7 mouse cellular contexts compared by ENCODE assay signal in the genomic region with DNA sequence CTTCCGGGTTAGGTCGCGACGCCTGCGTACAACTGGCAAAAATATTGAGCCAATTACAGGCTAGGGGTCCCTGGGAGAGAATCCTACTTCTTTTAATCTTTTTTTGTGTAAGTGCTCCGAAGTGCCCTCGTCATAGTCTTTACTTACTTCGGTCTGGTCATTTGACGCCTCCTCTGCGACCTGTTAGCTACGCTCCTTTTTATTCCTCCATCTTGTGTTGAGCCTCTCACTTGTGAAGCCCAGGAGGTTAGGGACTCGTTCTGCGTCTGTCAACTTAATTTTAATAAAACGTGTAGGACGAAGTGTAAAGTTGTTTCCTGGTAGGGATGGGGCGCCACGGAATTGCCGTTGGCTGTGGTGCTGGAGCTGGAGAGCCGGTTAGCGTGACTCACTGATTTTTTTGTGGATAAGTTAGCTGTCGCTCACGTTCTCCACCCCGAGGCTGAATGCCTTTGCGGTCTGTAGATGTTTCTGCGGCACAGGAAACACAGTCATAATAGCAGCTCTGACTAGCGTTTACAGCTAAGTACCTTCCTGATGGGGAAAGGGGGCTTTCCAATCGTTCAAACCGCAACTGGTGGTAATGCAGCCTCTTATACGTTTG. TPM values are rescaled to one million over a fixed set of nuclear protein-coding genes. Genes with fewer than 3 reads are reported as not detected.
DNase-seq lines count a peak whose midpoint lies in the region; ATAC-seq and TF ChIP-seq lines count a peak whose summit lies in the region.

No protein-coding gene starts in this region.

- H3K9me3 ChIP-seq in hindbrain, embryonic 10.5 days = no peaks in the 10 kb centered on the region
- H3K9me3 ChIP-seq in liver, embryonic 12.5 days (replicated peaks) = no peaks in the 10 kb centered on the region
- H3K9me3 ChIP-seq in stomach, embryonic 16.5 days (replicated peaks; ENCODE audit: control insufficient read depth, low read length) = no peaks in the 10 kb centered on the region

- peak; percentile 59 for TF ChIP-seq POLR2A in embryonic fibroblast, embryonic 13.5 days (IDR thresholded peaks at IDR 0.05; ENCODE audit: low read depth, low read length)

- 0 out of 2 replicates have a peak, but pooled peaks cover 4% of the 10 kb centered on the region for H3K4me1 ChIP-seq in embryonic fibroblast, embryonic 13.5 days (ENCODE audit: control insufficient read depth, insufficient read depth, low read length)
- H3K4me1 ChIP-seq in hindbrain, embryonic 10.5 days (replicated peaks) = peaks cover 25% of the 10 kb centered on the region
- H3K4me1 ChIP-seq in liver, embryonic 12.5 days = peaks cover 19% of the 10 kb centered on the region
- H3K4me1 ChIP-seq in stomach, embryonic 16.5 days (ENCODE audit: control insufficient read depth, insufficient read depth, low read length) = 0 out of 2 replicates have a peak, but pooled peaks cover 2% of the 10 kb centered on the region

- ATAC-seq in CD4-positive, CD25-positive, alpha-beta regulatory T cell, adult 4 months = peak; percentile 76
- peak; percentile 53 for ATAC-seq in liver, embryonic 12.5 days
- peak; percentile 19 for ATAC-seq in stomach, embryonic 16.5 days (ENCODE audit: insufficient read depth, low FRiP score)

- peak overlapping the region; percentile 81 for H3K4me2 ChIP-seq in liver, embryonic 12.5 days
- peak overlapping the region; percentile 87 for H3K4me2 ChIP-seq in stomach, embryonic 16.5 days (ENCODE audit: low read depth, low read length)

- TF ChIP-seq CTCF in embryonic fibroblast, embryonic 13.5 days (IDR thresholded peaks at IDR 0.05; ENCODE audit: borderline replicate concordance, insufficient read depth, low read length) = no peak

- peak overlapping the region; percentile 100 for H3K27ac ChIP-seq in embryonic fibroblast, embryonic 13.5 days (ENCODE audit: insufficient read depth, low read length)
- peak overlapping the region; percentile 99 for H3K27ac ChIP-seq in hindbrain, embryonic 10.5 days
- H3K27ac ChIP-seq in liver, embryonic 12.5 days = peak overlapping the region; percentile 99
- peak overlapping the region; percentile 100 for H3K27ac ChIP-seq in stomach, embryonic 16.5 days (ENCODE audit: low read length)

- H3K9ac ChIP-seq in liver, embryonic 12.5 days = peak overlapping the region; percentile 98
- peak overlapping the region; percentile 80 for H3K9ac ChIP-seq in stomach, embryonic 16.5 days (ENCODE audit: low read length)

- no peaks in the 10 kb centered on the region for H3K27me3 ChIP-seq in hindbrain, embryonic 10.5 days (ENCODE audit: insufficient read depth, poor library complexity, severe bottlenecking)
- H3K27me3 ChIP-seq in liver, embryonic 12.5 days (replicated peaks) = no peaks in the 10 kb centered on the region
- H3K27me3 ChIP-seq in stomach, embryonic 16.5 days (ENCODE audit: control insufficient read depth, insufficient read depth, low read length) = no peaks in the 10 kb centered on the region

- DNase-seq in NIH3T3 (ENCODE audit: low read depth) = peak; percentile 92
- no peak for DNase-seq in hindbrain, embryonic 10.5 days (ENCODE audit: low spot score)
- peak; percentile 77 to 79 for DNase-seq in monocyte, adult 2 months (ENCODE audit: low read depth in 1 of 2, low spot score in 2 of 2)

- no peaks in the 10 kb centered on the region for H3K36me3 ChIP-seq in hindbrain, embryonic 10.5 days
- no peaks in the 10 kb centered on the region for H3K36me3 ChIP-seq in liver, embryonic 12.5 days
- H3K36me3 ChIP-seq in stomach, embryonic 16.5 days (ENCODE audit: control insufficient read depth, insufficient read depth, low read length) = no peaks in the 10 kb centered on the region

- H3K4me3 ChIP-seq in embryonic fibroblast, embryonic 13.5 days (ENCODE audit: insufficient read depth, low read length) = peak overlapping the region; percentile 72
- peak overlapping the region; percentile 88 for H3K4me3 ChIP-seq in hindbrain, embryonic 10.5 days
- peak overlapping the region; percentile 97 for H3K4me3 ChIP-seq in liver, embryonic 12.5 days
- H3K4me3 ChIP-seq in stomach, embryonic 16.5 days (replicated peaks; ENCODE audit: low read length) = peak overlapping the region; percentile 95

- WGBS in hindbrain, embryonic 10.5 days = under 1% methylated on average over 29 of the region's 29 CpGs
- under 1% methylated on average over 29 of the region's 29 CpGs for WGBS in liver, embryonic 12.5 days (ENCODE audit: insufficient replicate concordance)
- under 1% methylated on average over 29 of the region's 29 CpGs for WGBS in stomach, embryonic 16.5 days

RNA-seq across cellular contexts. Expression of a gene that starts 0.4 kb away (rescaled TPM):
- polyA plus RNA-seq in CD4-positive, CD25-positive, alpha-beta regulatory T cell, adult 4 months (2017; shearing (Covaris generic)) = 100 to 1,000 TPM; 220 to 255 TPM
- 0.38 and 0.83 TPM in 2 replicates for polyA plus RNA-seq in embryonic fibroblast, embryonic 13.5 days (2011; ENCODE audit: insufficient read length, low read depth, missing spikeins)
- 0.73 and 1.1 TPM in 2 replicates for polyA plus RNA-seq in hindbrain, embryonic 10.5 days (2016; fragmentation: Nextera tagmentation; extraction: Ambion mirVana)
- polyA plus RNA-seq in liver, embryonic 12.5 days (2016; fragmentation: Nextera tagmentation; extraction: Ambion mirVana) = 1.3 and 1.4 TPM in 2 replicates
- 1.4 and 2.8 TPM in 2 replicates for polyA plus RNA-seq in stomach, embryonic 16.5 days (2015; fragmentation: Nextera tagmentation; extraction: Ambion mirVana)

RNA-seq across cellular contexts. Expression of a gene that starts 0.5 kb away (rescaled TPM):
- 10 to 100 TPM; 21.2 to 22.9 TPM for polyA plus RNA-seq in CD4-positive, CD25-positive, alpha-beta regulatory T cell, adult 4 months (2017; shearing (Covaris generic))
- polyA plus RNA-seq in embryonic fibroblast, embryonic 13.5 days (2011; ENCODE audit: insufficient read length, low read depth, missing spikeins) = 69.4 and 85.8 TPM in 2 replicates
- polyA plus RNA-seq in hindbrain, embryonic 10.5 days (2016; fragmentation: Nextera tagmentation; extraction: Ambion mirVana) = 12.6 and 14.3 TPM in 2 replicates
- 11.6 and 12.4 TPM in 2 replicates for polyA plus RNA-seq in liver, embryonic 12.5 days (2016; fragmentation: Nextera tagmentation; extraction: Ambion mirVana)
- polyA plus RNA-seq in stomach, embryonic 16.5 days (2015; fragmentation: Nextera tagmentation; extraction: Ambion mirVana) = 9.9 and 11.3 TPM in 2 replicates

RNA-seq across cellular contexts. Expression of a gene that starts 31.0 kb away (rescaled TPM):
- 1 to 10 TPM; 2.9 to 3.4 TPM for polyA plus RNA-seq in CD4-positive, CD25-positive, alpha-beta regulatory T cell, adult 4 months (2017; shearing (Covaris generic))
- polyA plus RNA-seq in embryonic fibroblast, embryonic 13.5 days (2011; ENCODE audit: insufficient read length, low read depth, missing spikeins) = 2.9 and 6.0 TPM in 2 replicates
- polyA plus RNA-seq in hindbrain, embryonic 10.5 days (2016; fragmentation: Nextera tagmentation; extraction: Ambion mirVana) = 1.1 and 2.0 TPM in 2 replicates
- polyA plus RNA-seq in liver, embryonic 12.5 days (2016; fragmentation: Nextera tagmentation; extraction: Ambion mirVana) = 1.0 and 1.1 TPM in 2 replicates
- 0.99 and 1.4 TPM in 2 replicates for polyA plus RNA-seq in stomach, embryonic 16.5 days (2015; fragmentation: Nextera tagmentation; extraction: Ambion mirVana)

RNA-seq across cellular contexts. Expression of a gene that starts 50.1 kb away (rescaled TPM):
- 1 to 10 TPM in 1 of 2 experiments, not detected in 1; 1.0 TPM for polyA plus RNA-seq in CD4-positive, CD25-positive, alpha-beta regulatory T cell, adult 4 months (2017; shearing (Covaris generic))
- not detected in 2 replicates for polyA plus RNA-seq in embryonic fibroblast, embryonic 13.5 days (2011; ENCODE audit: insufficient read length, low read depth, missing spikeins)
- not detected in 2 replicates for polyA plus RNA-seq in hindbrain, embryonic 10.5 days (2016; fragmentation: Nextera tagmentation; extraction: Ambion mirVana)
- not detected in 2 replicates for polyA plus RNA-seq in liver, embryonic 12.5 days (2016; fragmentation: Nextera tagmentation; extraction: Ambion mirVana)
- not detected in 2 replicates for polyA plus RNA-seq in stomach, embryonic 16.5 days (2015; fragmentation: Nextera tagmentation; extraction: Ambion mirVana)

Comparison
In these comparisons a context has a peak if more than half of its experiments do, and no peak if none do; other contexts are left out.
1. ATAC-seq: peak in every context shown above with its lines; median percentile 76 in CD4-positive, CD25-positive, alpha-beta regulatory T cell, adult 4 months; 53 in liver, embryonic 12.5 days; 19 in stomach, embryonic 16.5 days.
2. RNA of a gene that starts 0.4 kb away (polyA plus RNA-seq): 220 to 255 TPM in CD4-positive, CD25-positive, alpha-beta regulatory T cell, adult 4 months; 1.4 to 2.8 TPM in stomach, embryonic 16.5 days, 1.3 to 1.4 TPM in liver, embryonic 12.5 days, 0.73 to 1.1 TPM in hindbrain, embryonic 10.5 days and 0.38 to 0.83 TPM in embryonic fibroblast, embryonic 13.5 days; every median in the first group is over 10 times any median in the second.
3. Peak in every context shown above with its lines, with median percentiles within 50 percentile points of each other: H3K27ac ChIP-seq and H3K4me3 ChIP-seq.